In the genomic region with DNA sequence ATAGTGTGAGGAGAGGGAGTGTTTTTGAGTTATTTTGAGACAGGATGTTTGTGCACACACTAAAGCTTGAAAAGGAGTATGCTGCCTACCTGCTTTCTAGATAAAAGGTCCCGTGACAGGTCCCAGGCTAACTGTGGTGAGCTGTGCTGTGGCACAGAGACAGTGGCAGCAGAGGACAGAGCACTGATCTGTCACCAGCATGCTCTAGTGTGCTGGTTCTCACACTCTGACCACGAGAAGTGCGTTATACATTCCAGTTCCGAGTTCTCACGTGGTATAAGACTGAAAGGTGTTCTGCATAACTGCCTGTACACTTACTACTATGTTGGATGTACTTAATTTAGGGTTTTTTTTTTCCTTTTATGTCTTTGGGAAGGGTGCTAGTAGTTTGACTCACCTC, we compare ENCODE assay signal across 9 mouse cellular contexts. TPM values are rescaled to one million over a fixed set of nuclear protein-coding genes. Genes with fewer than 3 reads are reported as not detected.
DNase-seq lines count a peak whose midpoint lies in the region; ATAC-seq and TF ChIP-seq lines count a peak whose summit lies in the region.
"Had no signal": no experiment of that assay in that cellular context is flagged by ENCODE, and none has a peak within 500 bp of the region (broad histone marks: within the 10 kb centered on the region; RNA-seq: fewer than 3 reads in every experiment).

No protein-coding gene starts in this region.

- no peak overlapping the region; the same call in 1 of the 2 replicates for H3K4me3 ChIP-seq in heart, embryonic 10.5 days
- H3K4me3 ChIP-seq in liver, embryonic 12.5 days, result peak overlapping the region; percentile 43
- H3K4me3 ChIP-seq in spleen, adult 2 months (ENCODE audit: extremely low read depth, insufficient read depth, insufficient read length), result no peak overlapping the region
- no peak overlapping the region for H3K4me3 ChIP-seq in midbrain, embryonic 14.5 days (replicated peaks; ENCODE audit: low read depth, low read length)

- intact Hi-C loops in heart, postnatal 14 days (cut with DNase I), result no loop called here

- peak overlapping the region; percentile 61; the same call in 1 of the 2 replicates for H3K9ac ChIP-seq in liver, embryonic 12.5 days
- no peak overlapping the region for H3K9ac ChIP-seq in midbrain, embryonic 14.5 days (replicated peaks; ENCODE audit: low read length)

- TF ChIP-seq POLR2A in spleen, adult 2 months (IDR thresholded peaks at IDR 0.05; ENCODE audit: low read depth, low read length), result no peak; the same call in 1 of the 2 replicates

- no peaks in the 10 kb centered on the region; the same call in 1 of the 2 replicates for H3K4me1 ChIP-seq in heart, embryonic 10.5 days
- peaks cover 72% of the 10 kb centered on the region for H3K4me1 ChIP-seq in liver, embryonic 12.5 days
- H3K4me1 ChIP-seq in spleen, adult 2 months (ENCODE audit: control insufficient read depth, insufficient read depth, insufficient read length), result peaks cover 28% of the 10 kb centered on the region
- no peaks in the 10 kb centered on the region for H3K4me1 ChIP-seq in midbrain, embryonic 14.5 days (ENCODE audit: control insufficient read depth, insufficient read depth, low read length)

- 60% methylated on average over 5 of the region's 5 CpGs for WGBS in heart, embryonic 10.5 days
- WGBS in liver, embryonic 12.5 days (ENCODE audit: insufficient replicate concordance), result 9% methylated on average over 5 of the region's 5 CpGs
- 8% methylated on average over 5 of the region's 5 CpGs for WGBS in spleen, adult 2 months
- 87% methylated on average over 5 of the region's 5 CpGs for WGBS in midbrain, embryonic 14.5 days

- TF ChIP-seq CTCF in spleen, adult 2 months (IDR thresholded peaks at IDR 0.05; ENCODE audit: extremely low read depth, insufficient read depth, insufficient read length, insufficient replicate concordance), result no peak

- peak overlapping the region; percentile 63 for H3K4me2 ChIP-seq in liver, embryonic 12.5 days
- H3K4me2 ChIP-seq in midbrain, embryonic 14.5 days (ENCODE audit: low read length), result no peak overlapping the region

- ATAC-seq in activated CD4-positive, CD25-positive, alpha-beta regulatory T cell, adult 4 months, result peak; percentile 86
- ATAC-seq in liver, embryonic 12.5 days, result peak; percentile 81
- ATAC-seq in midbrain, embryonic 14.5 days (ENCODE audit: low FRiP score, low TSS enrichment), result no peak
- ATAC-seq: midbrain, embryonic 16.5 days had no signal

- H3K9me3 ChIP-seq in heart, embryonic 10.5 days, result no peaks in the 10 kb centered on the region
- no peaks in the 10 kb centered on the region for H3K9me3 ChIP-seq in liver, embryonic 12.5 days (replicated peaks)
- no peaks in the 10 kb centered on the region for H3K9me3 ChIP-seq in midbrain, embryonic 14.5 days (ENCODE audit: control insufficient read depth, low read length)

- no peaks in the 10 kb centered on the region for H3K27me3 ChIP-seq in heart, embryonic 10.5 days (ENCODE audit: insufficient read depth, poor library complexity, severe bottlenecking)
- no peaks in the 10 kb centered on the region for H3K27me3 ChIP-seq in liver, embryonic 12.5 days (replicated peaks)
- H3K27me3 ChIP-seq in spleen, adult 2 months (ENCODE audit: control insufficient read depth, insufficient read depth, low read length), result no peaks in the 10 kb centered on the region
- no peaks in the 10 kb centered on the region for H3K27me3 ChIP-seq in midbrain, embryonic 14.5 days (ENCODE audit: control insufficient read depth, insufficient read depth, low read length)

- no peak for DNase-seq in heart, embryonic 10.5 days (ENCODE audit: low spot score)
- DNase-seq in heart, postnatal 14 days, result no peak
- DNase-seq in spleen, adult 2 months (ENCODE audit: low read depth in 1 of 2, low spot score in 2 of 2), result peak; percentile 60 to 82
- DNase-seq in left cerebral cortex, adult 11 months (ENCODE audit: low spot score), result no peak
- DNase-seq in ovary, adult 18-20 months (ENCODE audit: low spot score), result no peak
- DNase-seq in midbrain, embryonic 14.5 days, result no peak

- peak overlapping the region; percentile 62; the same call in 1 of the 2 replicates for H3K27ac ChIP-seq in heart, embryonic 10.5 days
- H3K27ac ChIP-seq in liver, embryonic 12.5 days, result peak overlapping the region; percentile 78
- H3K27ac ChIP-seq in spleen, adult 2 months (ENCODE audit: insufficient read depth, low read length), result peak overlapping the region; percentile 51
- H3K27ac ChIP-seq in midbrain, embryonic 14.5 days (replicated peaks; ENCODE audit: low read depth, low read length), result no peak overlapping the region

- no peaks in the 10 kb centered on the region for H3K36me3 ChIP-seq in heart, embryonic 10.5 days
- H3K36me3 ChIP-seq in liver, embryonic 12.5 days, result peaks cover 22% of the 10 kb centered on the region
- peaks cover 8% of the 10 kb centered on the region; the same call in 1 of the 2 replicates for H3K36me3 ChIP-seq in spleen, adult 2 months (ENCODE audit: control insufficient read depth, insufficient read depth, low read length)
- H3K36me3 ChIP-seq in midbrain, embryonic 14.5 days (ENCODE audit: control insufficient read depth, insufficient read depth, low read length), result no peaks in the 10 kb centered on the region

RNA-seq across cellular contexts. Expression of a gene that starts 50.0 kb away (rescaled TPM):
- polyA plus RNA-seq in heart, embryonic 10.5 days (2016; fragmentation: Nextera tagmentation; extraction: Ambion mirVana), result 106 and 123 TPM in 2 replicates
- total RNA-seq in heart, postnatal 14 days (2021), result 10 to 100 TPM; 70.4 to 72.2 TPM
- 100 to 1,000 TPM; 147 to 171 TPM for polyA plus RNA-seq in activated CD4-positive, CD25-positive, alpha-beta regulatory T cell, adult 4 months (2017; shearing (Covaris generic))
- polyA plus RNA-seq in liver, embryonic 12.5 days (2016; fragmentation: Nextera tagmentation; extraction: Ambion mirVana), result 57.7 and 63.2 TPM in 2 replicates
- 3.4 and 3.7 TPM in 2 replicates for polyA plus RNA-seq in spleen, adult 2 months (2012; rRNA removed)
- 120 and 128 TPM in 2 replicates for polyA plus RNA-seq in midbrain, embryonic 14.5 days (2014; fragmentation: Nextera tagmentation; extraction: Ambion mirVana)

RNA-seq across cellular contexts. Expression of a gene that starts 56.1 kb away (rescaled TPM):
- 28.4 and 33.6 TPM in 2 replicates for polyA plus RNA-seq in heart, embryonic 10.5 days (2016; fragmentation: Nextera tagmentation; extraction: Ambion mirVana)
- 10 to 100 TPM; 19.8 to 21.8 TPM for total RNA-seq in heart, postnatal 14 days (2021)
- polyA plus RNA-seq in activated CD4-positive, CD25-positive, alpha-beta regulatory T cell, adult 4 months (2017; shearing (Covaris generic)), result 10 to 100 TPM; 25.7 to 32.5 TPM
- polyA plus RNA-seq in liver, embryonic 12.5 days (2016; fragmentation: Nextera tagmentation; extraction: Ambion mirVana), result 22.4 and 23.5 TPM in 2 replicates
- polyA plus RNA-seq in spleen, adult 2 months (2012; rRNA removed), result 2.6 and 3.7 TPM in 2 replicates
- 44.8 and 52.6 TPM in 2 replicates for polyA plus RNA-seq in midbrain, embryonic 14.5 days (2014; fragmentation: Nextera tagmentation; extraction: Ambion mirVana)

RNA-seq across cellular contexts. Expression of a gene that starts 56.5 kb away (rescaled TPM):
- polyA plus RNA-seq in heart, embryonic 10.5 days (2016; fragmentation: Nextera tagmentation; extraction: Ambion mirVana), result 7.4 and 7.5 TPM in 2 replicates
- 10 to 100 TPM; 20.8 to 21.5 TPM for total RNA-seq in heart, postnatal 14 days (2021)
- polyA plus RNA-seq in activated CD4-positive, CD25-positive, alpha-beta regulatory T cell, adult 4 months (2017; shearing (Covaris generic)), result 100 to 1,000 TPM; 122 to 145 TPM
- 18.9 and 21.2 TPM in 2 replicates for polyA plus RNA-seq in liver, embryonic 12.5 days (2016; fragmentation: Nextera tagmentation; extraction: Ambion mirVana)
- 22.5 and 26.7 TPM in 2 replicates for polyA plus RNA-seq in spleen, adult 2 months (2012; rRNA removed)
- 2.7 and 3.7 TPM in 2 replicates for polyA plus RNA-seq in midbrain, embryonic 14.5 days (2014; fragmentation: Nextera tagmentation; extraction: Ambion mirVana)

Comparison
In these comparisons a context has a peak if more than half of its experiments do, and no peak if none do; other contexts are left out.
1. DNase-seq: peak in spleen, adult 2 months (2 of 2); none in heart, embryonic 10.5 days (single experiment), heart, postnatal 14 days (0 of 2), left cerebral cortex, adult 11 months (single experiment), ovary, adult 18-20 months (single experiment) and midbrain, embryonic 14.5 days (single experiment).
2. RNA of a gene that starts 50.0 kb away (polyA plus RNA-seq): 147 to 171 TPM in activated CD4-positive, CD25-positive, alpha-beta regulatory T cell, adult 4 months, 120 to 128 TPM in midbrain, embryonic 14.5 days, 106 to 123 TPM in heart, embryonic 10.5 days and 57.7 to 63.2 TPM in liver, embryonic 12.5 days; 3.4 to 3.7 TPM in spleen, adult 2 months; every median in the first group is over 10 times any median in the second.